Mouse (Mus musculus) heart, adult 2 months (tissue): ENCODE data around the gene Dusp12.

ENCODE experiments used
- CTCF ChIP-seq: fragments of 200-600 bp; IDR thresholded peaks from 2 replicates; pipeline ENCODE4 v1.8.1; 2022; ENCODE audit warnings: antibody characterized with exemption, mild to moderate bottlenecking, moderate library complexity
- EP300 ChIP-seq: fragments of 200-500 bp; IDR thresholded peaks from 2 replicates; pipeline ENCODE4 v1.6.1; 2011; ENCODE audit warnings: low read depth, low read length, control low read depth; ENCODE audit not compliant: insufficient read depth
- POLR2A ChIP-seq: fragments of 200-500 bp; IDR thresholded peaks from 2 replicates; pipeline ENCODE4 v1.6.1; 2011; ENCODE audit warnings: mild to moderate bottlenecking, low read depth, low read length, control low read depth; ENCODE audit not compliant: insufficient read depth

- TF ChIP-seq CTCF (peak; percentile 79), POLR2A (no peak), EP300 (no peak)
Observed at GRCm38 (mm10) chr1:170900799-170901467, 15.6 kb upstream of the Dusp12 start.
